Mouse (Mus musculus) erythroid progenitor cell, adult 5-6 weeks (primary cell): ENCODE measurements at regions not wholly inside any gene's neighbourhood (a gene's known extent, or its start where the extent isn't known, plus 50 kb on each side); places are given as distances from the start of the nearest gene placed in this dataset.

Experiments
- ATAC-seq: replicated peaks from 2 replicates; pipeline ENCODE4 v1.8.0; 2016; ENCODE audit warnings: moderate number of reproducible peaks, mild to moderate bottlenecking, moderate TSS enrichment, inconsistent platforms; ENCODE audit not compliant: poor library complexity, low FRiP score, severe bottlenecking

- ATAC-seq: no peak
These were observed 196.8 kb downstream of the Sptssa start for GRCm38 (mm10) chr12:54459462-54460134.

GRCm38 (mm10) chr12:54456731-54457130 is 199.6 kb downstream of the Sptssa start:
- ATAC-seq: no peak

GRCm38 (mm10) chr12:54454606-54455005 is 201.8 kb downstream of the Sptssa start:
- no peak for ATAC-seq

GRCm38 (mm10) chr12:54453343-54453742 is 203.0 kb downstream of the Sptssa start:
- no peak for ATAC-seq

GRCm38 (mm10) chr12:54450369-54450768 is 206.0 kb downstream of the Sptssa start:
- no peak for ATAC-seq

GRCm38 (mm10) chr12:54448221-54448620 is 208.2 kb downstream of the Sptssa start:
- no peak for ATAC-seq

- no peak for ATAC-seq
These were observed 209.0 kb downstream of the Sptssa start for GRCm38 (mm10) chr12:54447354-54447753.

- no peak for ATAC-seq
These were observed 210.0 kb downstream of the Sptssa start for GRCm38 (mm10) chr12:54446356-54446755.

- ATAC-seq: no peak
These were observed 212.0 kb downstream of the Sptssa start for GRCm38 (mm10) chr12:54444416-54444815.

- ATAC-seq: no peak
These were observed 213.1 kb downstream of the Sptssa start for GRCm38 (mm10) chr12:54443285-54443684.

GRCm38 (mm10) chr12:54442408-54442807 is 214.0 kb downstream of the Sptssa start:
- no peak for ATAC-seq

GRCm38 (mm10) chr12:54440851-54441593 is 215.4 kb downstream of the Sptssa start:
- no peak for ATAC-seq

- ATAC-seq: no peak
These were observed 217.6 kb downstream of the Sptssa start for GRCm38 (mm10) chr12:54438793-54439192.

GRCm38 (mm10) chr12:54425236-54425635 is 221.6 kb upstream of the Egln3 start:
- no peak for ATAC-seq

GRCm38 (mm10) chr12:54414829-54415228 is 211.2 kb upstream of the Egln3 start:
- ATAC-seq: no peak

GRCm38 (mm10) chr12:54414201-54414600 is 210.5 kb upstream of the Egln3 start:
- ATAC-seq: no peak

- no peak for ATAC-seq
These were observed 206.5 kb upstream of the Egln3 start for GRCm38 (mm10) chr12:54410038-54410605.

GRCm38 (mm10) chr12:54408906-54409305 is 205.2 kb upstream of the Egln3 start:
- no peak for ATAC-seq

- no peak for ATAC-seq
These were observed 203.7 kb upstream of the Egln3 start for GRCm38 (mm10) chr12:54407301-54407896.

GRCm38 (mm10) chr12:54405066-54405465 is 201.4 kb upstream of the Egln3 start:
- no peak for ATAC-seq

- no peak for ATAC-seq
These were observed 198.9 kb upstream of the Egln3 start for GRCm38 (mm10) chr12:54402591-54402990.
